Mouse (Mus musculus) cerebellum, adult 18-20 months (tissue): ENCODE results near the gene Gm49395.

ENCODE experiments used
- DNase-seq, 2 experiments: peaks; one replicate each; pipeline ENCODE4 v3.0.0; 2021

Gene Gm49395

DNA sequence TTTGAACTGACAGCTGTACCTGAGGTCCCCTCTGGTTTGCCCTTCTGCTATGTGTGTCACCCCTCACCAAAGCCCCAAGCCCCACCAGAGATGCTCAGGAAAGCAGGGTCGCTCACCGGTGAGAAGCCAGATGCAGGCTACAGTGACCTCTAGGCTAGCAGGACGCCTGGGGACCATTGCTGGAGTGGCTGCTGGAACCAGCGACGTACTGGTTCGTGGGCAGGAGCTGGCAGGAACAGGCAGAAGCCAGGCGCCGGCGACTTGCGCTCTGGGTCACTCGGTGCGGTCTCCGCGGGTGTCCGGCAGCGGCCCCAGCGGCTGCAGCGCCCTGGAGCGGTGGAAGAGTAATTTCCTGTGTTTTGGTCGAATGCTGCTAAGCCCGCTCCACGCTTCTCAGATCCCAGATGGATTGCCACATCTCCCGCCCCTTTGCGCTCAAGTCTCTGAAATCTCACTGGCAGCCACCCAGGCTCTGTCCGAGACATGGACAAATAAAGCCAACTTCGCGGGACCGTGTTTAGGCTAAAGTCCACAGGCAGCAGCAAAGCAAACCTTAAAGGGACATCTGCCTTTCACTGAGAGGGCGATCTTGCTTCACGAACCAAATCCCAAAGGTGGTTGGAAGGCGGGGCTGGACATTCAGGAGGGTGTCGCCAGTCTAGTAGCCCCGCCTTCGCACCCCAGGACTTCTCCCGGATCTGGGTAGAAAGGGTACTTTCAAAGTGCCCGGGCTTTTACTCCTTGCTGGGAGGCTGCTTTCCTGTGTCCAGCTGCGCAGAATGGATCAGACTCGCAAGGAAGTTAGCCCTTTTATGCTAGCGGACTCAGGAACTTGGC, at the start of gene Gm49395, which contains the start of gene Itga1:
TSS of gene Gm49395 (minus strand) at position 567 of the 837 bp plus-strand sequence.
TSS of gene Itga1 (minus strand) at position 610 of the 837 bp plus-strand sequence.
- DNase-seq: peak; percentile 7 to 16

DNA sequence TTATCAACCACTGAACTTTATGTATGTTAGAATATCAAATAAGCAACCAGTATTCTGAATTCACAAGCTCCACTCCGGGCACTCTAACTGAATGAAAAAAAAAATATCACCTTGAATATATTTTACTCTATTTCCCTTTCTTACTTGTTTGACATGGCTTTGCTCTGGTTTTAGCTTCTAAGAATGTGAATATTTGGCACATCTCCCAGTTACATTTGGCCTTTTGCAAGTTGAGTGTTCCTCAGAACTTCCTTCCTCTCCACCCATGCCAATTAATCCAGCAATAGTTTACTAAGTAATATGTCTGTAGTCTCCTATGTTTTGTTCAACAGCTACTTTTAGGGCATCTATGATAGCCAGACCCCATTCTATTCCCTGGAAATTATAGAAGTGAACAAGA, 48.9 kb upstream of the Gm49395 start:
- no peak for DNase-seq

DNA sequence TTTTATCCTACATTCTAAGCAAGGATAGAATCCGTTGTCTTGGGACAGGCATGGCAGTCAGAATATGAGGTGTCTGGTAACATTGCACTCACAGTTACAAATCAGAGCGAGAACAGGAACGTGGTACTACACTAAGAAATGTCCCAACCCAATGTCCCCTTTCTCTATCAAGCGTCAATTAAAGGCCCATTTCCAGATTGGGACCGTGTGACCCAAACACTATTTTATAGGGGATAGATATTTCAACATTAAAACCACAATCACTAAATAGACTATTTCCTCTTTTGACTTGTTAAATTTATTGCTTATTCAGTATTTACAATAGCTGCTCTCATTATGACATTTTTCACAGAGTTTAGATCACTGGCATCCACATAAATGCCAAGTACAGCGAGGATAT, 48.1 kb upstream of the Gm49395 start:
- no peak for DNase-seq

DNA sequence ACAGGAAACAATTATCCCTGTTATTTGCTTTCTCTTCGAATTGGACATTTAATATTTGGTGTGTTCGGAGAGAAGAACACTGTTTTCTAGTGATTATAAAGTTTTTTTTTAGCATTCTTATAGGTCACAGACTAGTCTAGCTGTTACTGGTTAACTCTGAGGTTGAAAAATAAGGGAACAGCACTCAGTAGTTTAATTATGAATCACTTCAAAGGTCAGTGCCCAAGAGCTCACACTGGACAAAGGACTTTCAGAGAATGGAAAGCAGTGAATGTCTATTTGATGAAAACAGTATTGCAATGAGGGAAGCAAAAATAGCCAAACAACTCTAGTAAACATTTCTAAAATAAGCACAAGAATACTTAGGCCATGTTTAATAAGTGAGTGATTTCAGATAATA, 41.9 kb upstream of the Gm49395 start:
- DNase-seq: no peak

DNA sequence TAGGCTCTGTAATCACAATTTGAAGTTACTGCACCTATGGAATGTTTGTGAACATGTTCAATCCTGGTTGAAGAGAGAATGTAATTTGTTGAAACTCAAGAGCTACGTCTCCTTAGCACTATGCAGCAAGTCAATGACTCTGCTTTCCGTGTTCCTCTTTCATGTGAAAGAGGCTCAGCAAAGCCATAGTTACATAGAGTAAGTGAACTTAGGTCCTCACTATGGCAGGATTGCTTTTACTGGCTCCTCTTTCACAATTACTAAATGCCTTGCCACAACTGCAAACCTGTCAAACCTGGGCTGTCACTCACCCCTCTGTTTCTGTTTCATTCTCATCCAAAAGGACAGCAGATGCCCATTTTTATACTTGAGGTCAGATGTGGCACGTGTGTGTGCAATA, 40.3 kb upstream of the Gm49395 start:
- no peak for DNase-seq

DNA sequence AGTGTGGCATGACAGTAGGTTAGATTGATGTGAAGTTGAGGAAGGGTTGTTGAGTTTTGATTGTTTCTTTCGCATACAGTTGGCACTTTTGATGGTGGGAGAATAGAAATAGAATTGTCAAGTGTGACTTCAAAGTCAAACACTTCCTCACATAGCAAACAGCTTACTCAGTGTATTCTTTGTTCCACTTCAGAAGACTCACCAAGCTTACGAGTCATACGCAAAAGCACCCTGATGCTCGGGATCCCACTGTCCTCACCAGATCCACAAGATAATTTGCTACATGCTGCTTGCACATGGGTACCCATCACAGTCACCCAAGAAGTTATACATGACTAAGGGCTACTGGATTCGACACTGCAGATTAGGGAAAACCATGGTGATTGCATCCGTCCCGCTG, 36.8 kb upstream of the Gm49395 start:
- DNase-seq: no peak

DNA sequence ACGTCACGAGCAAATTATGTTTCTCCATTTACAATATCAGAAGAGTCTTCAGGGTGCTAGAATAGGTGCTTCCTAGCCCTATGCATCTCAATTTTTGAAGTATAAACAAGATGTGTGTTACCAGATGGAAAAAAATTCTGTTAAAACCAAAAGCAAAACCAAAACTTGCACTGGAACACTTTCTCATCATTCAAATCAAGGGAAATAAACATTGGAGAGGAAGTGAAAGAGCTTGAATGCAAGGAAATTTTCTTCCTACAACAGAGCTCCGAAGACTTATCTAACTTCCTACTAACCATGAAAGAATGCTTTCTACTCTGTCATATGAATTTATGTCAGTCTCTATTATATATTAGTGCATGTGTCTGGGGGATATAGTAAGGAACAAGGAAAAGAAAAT, 35.0 kb upstream of the Gm49395 start:
- DNase-seq: no peak

DNA sequence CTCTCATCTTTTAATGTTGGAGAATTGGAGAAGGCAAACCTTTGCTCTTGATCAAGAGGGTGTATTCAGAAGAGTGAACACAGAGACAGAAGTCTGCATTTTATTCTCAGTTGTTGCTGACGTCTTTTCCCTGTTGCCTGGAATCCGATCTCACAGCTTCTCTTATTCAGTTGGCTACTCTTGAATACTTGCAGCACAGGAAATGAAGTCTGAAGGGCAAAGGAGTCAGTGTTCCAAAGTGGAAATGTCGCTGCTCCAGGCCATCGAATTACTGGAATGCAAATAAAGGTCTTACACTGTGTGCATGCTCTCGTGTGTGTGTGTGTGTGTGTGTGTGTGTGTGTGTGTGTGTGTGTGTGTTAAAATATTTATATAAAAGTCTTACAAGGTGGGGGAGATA, 30.7 kb upstream of the Gm49395 start:
- DNase-seq: no peak

DNA sequence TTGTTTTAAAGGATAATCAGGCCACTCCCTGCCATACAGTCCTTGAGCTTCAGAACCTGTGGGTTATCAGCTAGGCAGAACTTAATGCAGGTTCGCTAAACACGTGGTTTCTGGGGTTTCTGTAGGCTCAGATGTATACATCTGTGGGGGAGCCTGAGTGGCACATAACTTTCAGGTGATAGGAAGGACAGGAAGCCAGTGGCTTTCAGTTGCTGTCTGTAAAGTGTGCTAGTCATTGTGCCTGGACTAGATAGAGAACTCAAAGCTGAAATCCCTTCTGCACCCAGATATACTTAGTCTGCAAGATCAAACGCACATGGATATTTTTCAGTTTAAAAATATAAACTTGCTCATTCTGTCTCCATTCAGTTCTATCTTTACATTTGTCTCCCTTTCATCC, 29.7 kb upstream of the Gm49395 start:
- DNase-seq: no peak

DNA sequence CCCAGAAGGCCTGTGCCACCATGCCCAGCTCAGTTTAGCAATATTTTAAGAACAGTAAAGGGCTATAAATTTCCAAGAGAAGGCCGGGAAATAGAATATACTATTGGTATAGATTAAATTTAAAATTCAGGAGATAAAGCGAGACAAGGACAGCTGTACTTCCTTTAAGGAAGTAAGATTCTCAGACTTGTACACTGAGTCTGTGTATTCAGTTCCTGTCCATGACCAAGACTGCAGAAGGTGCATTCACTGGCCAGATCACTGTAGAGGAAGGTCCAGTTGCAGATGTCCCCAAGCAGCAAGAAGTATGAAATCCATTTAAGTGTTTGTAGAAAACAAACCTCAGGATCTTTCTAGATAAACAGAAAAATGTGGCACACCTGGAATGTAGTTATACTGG, 28.3 kb upstream of the Gm49395 start:
- no peak for DNase-seq

DNA sequence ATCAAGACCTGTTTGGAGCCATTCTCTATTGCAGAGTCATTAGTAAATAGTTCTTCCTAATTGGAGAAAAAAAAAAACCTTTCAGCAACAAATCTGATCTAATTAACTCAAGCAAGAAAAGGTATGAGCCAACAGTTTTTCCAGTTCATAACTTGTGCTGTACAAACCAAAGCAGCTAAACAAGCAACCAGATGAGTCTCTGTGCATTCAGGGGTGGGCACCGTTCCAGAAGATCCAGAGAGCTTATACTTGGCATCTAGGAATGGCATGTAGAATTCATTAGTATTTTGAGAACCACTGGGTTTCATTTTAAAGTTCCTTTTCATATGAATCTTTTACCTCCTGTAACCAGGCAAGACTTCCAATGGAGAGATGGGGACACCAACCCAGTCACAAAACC, 26.1 kb upstream of the Gm49395 start:
- DNase-seq: no peak

DNA sequence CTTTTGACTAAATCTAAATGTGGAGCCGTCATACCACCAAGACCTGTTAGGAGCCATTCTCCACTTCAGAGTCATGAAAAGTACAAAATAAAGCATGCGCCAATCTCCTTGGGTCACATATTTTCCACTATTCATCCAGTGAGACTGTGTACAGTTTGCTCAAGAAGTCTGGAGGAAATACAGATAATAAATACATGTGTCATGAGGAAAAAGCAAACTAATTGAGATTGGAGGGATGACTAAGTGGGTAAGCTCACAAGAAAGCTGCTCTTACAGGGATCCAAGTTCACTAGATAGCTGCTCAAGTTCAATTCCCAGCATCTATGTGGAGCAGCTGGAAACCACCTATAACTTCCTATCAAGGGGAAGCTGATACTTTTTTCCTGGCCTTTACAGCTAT, 24.8 kb upstream of the Gm49395 start:
- DNase-seq: no peak

DNA sequence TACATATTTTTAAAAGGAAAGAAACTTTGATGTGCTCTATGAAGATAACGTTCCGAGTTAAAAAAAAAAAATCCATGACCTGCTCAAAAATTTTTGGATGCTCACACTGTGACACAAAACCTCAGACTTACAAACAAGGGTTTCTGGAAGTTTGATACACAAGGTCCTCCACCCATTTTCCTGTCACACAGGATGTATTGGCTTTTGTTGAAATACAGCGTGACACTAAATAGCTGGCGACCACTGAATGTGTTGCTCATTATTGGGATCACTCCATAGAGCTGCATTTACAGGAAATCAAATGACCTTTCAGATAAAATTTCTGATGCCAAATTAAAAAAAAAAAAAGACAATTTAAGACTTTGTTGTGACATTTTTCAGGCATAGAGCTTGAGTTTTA, 23.4 kb upstream of the Gm49395 start:
- no peak for DNase-seq

DNA sequence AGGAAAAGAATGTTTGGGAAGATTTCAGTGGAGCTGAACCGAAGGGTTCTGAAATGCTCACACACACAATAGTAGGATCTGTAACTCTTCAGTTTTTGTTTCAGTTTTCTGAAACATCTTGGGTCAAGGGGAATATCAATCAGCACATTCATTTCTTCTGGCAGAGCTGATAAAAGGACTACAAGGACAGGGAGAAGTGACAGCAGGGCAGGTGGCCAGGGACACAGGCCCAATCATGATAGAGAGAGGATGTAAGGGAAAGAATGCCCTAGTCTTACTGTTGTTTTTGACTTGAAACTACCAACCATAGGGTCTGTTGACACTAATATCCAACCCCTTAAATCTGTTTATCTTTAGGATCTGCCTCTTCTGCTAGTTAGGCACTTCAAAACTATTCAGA, 22.8 kb upstream of the Gm49395 start:
- DNase-seq: no peak

DNA sequence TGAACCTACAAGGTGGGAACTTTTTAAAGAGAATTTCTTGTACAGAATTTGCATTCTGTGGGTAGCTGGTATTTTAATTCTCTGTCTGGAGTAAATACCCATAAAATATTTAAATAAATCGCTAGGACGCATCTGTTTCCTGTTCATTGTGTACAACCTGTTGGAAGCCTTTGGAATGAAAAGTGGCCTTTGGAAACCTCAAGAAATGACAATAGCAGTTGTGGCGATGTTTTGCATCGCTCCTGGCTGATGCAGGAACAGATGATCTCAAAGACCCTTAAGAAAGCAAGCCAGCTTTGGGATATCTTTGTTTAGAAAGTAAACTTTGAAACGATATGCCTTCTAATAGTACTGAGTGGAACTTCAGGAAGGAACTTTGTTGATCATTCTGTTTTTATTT, 17.0 kb upstream of the Gm49395 start:
- no peak for DNase-seq

DNA sequence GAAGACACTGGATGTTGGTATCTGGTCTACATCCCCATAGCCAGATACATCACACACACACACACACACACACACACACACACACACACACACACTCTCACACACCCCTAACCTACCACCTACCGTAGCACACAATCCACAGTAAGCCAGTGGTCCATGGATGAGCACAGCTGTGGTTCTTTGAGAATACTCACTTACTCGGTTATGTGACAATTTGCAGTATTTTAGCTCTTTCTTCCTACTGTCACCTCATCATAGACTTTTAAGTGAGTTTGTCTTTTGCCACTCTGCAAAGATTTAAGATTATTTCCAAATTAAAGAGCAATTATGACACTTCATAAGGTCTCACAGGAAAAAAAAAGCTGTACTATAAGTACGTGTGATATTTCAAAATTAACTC, 16.5 kb upstream of the Gm49395 start:
- no peak for DNase-seq

DNA sequence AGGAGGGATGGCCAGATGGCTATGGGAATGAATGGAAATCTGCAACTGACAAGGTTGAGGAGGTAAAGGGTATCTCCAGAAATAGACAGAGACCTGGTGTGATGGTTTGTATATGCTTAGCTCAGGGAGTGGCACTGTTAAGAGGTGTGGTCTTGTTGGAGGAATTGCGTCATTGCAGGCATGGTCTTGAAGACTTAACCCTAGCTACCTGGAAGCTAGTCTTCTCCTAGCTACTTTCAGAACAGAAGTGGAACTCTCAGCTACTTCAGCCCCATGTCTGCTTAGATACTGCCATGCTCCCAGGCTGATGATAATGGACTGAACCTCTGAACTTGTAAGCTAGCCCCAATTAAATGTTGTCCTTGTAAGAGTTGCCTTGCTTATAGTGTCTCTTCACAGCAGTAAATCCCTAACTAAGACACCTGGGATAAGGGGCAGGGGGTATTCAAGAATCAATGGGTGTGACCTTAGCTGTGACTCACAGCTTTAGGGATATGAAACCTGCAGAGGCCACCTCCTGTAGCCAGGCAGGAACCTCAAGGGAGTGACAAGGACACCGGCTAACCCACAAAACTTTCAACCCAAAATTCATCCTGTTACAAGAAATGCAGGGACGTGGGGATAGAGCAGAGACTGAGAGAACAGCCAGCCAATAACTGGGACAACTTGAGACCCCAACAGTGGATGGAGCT, 15.4 kb upstream of the Gm49395 start:
- DNase-seq: no peak

DNA sequence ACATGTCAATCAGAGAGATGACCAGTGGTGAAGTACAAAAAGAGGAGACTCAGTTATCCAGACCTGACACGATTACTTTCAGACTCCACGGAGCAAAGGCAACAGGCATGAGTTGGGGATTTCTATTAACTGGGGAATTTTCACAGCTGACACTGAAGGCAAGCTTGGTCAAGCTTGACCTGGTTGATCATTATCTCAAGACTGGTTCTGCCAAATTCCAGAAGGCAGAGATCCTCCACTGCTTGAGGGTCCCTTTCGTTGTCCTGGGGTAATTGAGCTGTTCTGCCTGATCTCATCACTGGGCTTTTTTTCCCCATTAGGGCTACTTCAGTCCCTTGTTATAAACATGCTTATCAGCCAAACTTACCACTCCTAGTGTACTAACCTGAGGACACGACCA, 7.9 kb upstream of the Gm49395 start:
- DNase-seq: no peak

DNA sequence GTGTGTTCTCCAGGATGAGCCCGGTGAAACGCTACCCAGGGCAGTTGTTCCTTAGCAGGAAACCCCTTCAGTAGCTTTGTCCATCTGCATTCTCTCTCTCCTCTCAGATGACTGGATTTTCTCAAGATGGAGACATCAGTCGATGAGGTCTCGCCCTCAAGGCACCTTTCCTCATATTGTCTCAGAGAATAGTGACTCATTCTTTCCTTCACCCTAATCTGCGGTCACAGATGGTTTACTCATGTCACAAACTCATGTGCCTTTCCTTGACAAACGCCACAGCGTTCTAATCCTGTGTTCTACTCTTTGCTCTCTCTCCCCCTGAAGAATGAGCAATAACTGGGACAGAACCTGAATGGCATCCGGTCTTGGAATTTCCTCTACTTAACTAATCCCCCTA, 5.7 kb upstream of the Gm49395 start:
- no peak for DNase-seq

DNA sequence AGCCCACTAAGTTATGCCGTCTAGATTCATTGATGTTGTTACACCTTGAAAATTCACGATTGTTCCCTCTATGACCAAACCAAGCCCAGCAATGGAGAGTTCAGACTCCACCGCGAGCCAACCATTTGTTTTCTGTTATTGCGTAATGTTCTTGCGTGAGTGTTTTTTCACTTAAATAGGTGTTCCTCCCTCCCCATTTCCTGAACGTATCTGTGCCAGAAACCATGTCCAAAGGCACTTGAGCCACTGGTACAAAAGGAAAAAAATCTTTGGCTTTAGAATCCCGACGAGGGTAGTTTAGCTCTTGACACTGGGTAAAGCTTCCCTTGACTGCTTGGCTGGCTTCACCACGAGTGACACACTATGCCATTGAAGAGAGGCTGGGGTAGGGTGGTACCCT, 4.5 kb upstream of the Gm49395 start:
- DNase-seq: no peak

DNA sequence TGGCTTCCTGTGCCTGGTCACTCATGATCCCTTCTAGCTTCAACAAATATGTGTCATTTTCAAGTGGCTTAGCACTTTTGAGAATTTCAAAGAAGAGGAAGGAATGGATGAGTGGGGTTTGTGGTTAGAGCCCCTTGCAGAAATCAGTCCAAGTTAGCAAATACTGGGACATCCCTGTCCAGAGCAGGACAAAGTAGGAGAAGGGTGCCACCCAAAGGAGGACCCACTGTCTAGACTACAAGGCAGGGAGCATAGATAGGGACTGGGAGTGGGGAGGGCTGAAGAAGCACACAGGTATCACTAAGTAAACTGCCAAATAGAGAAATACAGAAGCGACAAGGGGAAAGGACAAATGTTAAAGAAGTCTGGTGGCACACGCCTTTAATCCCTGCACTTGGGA, 1.0 kb upstream of the Gm49395 start:
- DNase-seq: no peak

DNA sequence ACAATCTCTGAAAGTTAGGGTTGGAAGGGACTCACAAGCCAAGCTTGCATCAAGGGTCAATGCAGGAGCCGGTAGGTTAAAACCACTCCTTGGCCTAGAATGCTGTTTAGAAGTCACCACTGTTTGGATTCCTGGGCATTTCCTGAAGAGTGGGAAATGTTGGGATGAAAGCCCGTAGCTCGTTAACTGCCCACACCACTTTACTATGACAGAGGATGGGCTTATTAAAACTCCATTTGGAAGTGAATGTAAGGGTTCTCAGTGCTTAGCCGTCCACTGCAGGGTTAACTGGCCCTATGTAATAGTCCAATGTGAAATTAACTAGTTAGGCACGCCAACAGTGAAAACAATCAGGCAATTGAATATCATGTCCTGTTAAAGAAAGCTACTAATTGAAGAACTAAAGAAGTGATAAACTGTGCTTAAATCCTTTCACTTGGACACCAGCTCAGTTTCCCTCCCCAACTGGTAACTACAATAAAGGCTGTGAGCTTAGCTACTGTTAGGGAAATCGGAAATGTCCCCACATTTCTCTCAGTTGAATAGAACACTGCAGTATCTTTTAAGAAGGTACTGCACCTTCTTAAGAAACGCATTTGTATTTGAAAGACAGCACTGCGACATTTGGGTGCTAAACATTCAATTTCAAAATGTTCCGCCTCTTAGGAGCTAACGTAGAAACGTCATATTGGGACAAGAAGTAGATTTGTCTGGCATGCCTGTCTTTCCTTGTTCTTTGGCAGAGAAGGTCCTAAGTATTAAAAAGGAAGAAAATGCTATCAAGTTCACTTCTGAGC, 1.1 kb downstream of the Gm49395 start:
- DNase-seq: no peak

DNA sequence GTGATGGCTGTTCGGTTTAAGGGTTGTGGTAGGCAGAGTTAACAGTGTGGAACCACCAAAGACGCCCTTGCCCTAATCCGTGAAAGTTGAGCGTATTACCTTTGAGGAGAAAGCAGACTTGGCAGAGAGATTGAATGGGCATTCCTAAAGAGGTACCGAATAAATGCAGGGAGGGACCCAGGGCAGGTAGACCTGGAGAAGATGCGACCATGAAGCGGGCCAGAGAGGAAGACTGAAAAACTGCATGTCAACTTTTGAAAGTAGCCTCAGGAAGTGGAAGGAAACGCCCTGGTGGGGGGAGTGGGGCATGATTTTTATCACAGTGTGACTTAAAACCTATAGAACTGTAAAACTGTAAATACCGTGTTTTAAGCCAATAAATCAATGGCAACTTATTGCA, 2.3 kb downstream of the Gm49395 start:
- DNase-seq: no peak

DNA sequence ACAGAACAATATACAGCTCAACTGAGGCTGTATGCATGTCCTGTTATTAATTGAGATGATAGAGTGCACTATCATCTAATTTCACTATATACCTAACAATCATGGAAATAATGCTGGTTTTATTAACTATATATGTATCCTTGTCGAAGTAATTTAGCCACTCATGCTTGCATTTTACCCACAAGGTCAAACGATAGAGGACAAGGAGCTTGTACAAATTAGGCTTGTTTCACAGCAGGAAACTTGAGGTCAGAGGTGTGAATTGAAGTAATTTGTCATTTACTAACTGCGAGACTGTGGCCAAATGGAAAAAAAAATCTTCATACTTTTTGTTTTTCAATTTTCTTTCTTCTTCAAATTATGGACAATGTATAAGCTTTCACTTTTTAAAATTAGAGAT, 3.5 kb downstream of the Gm49395 start:
- no peak for DNase-seq
